Mouse (Mus musculus) myocyte (in vitro differentiated cells): ENCODE data around the gene Arid5b. TPM values are rescaled to one million over a fixed set of nuclear protein-coding genes. Genes with fewer than 3 reads are reported as not detected.

Experiments
- H3K27me3 ChIP-seq: one replicate; pipeline ENCODE4 v1.6.1; 2011; ENCODE audit not compliant: control insufficient read depth, insufficient read depth, insufficient read length
- H3K36me3 ChIP-seq: one replicate; pipeline ENCODE4 v1.6.1; 2011; ENCODE audit not compliant: control insufficient read depth, insufficient read depth
- H3K4me2 ChIP-seq: one replicate; pipeline ENCODE4 v1.6.1; 2011; ENCODE audit warnings: low read depth, control low read depth
- H3K4me3 ChIP-seq: one replicate; pipeline ENCODE4 v1.5.1; 2011; ENCODE audit warnings: mild to moderate bottlenecking, control low read depth, moderate library complexity
- H3K79me2 ChIP-seq: one replicate; pipeline ENCODE4 v1.6.1; 2011; ENCODE audit not compliant: control insufficient read depth, insufficient read depth
- H3ac ChIP-seq: one replicate; pipeline ENCODE4 v1.6.1; 2011; ENCODE audit not compliant: control insufficient read depth, insufficient read length
- CEBPB ChIP-seq: IDR thresholded peaks from 2 replicates; pipeline ENCODE4 v1.6.1; 2011; ENCODE audit warnings: mild to moderate bottlenecking, moderate library complexity; ENCODE audit not compliant: poor library complexity, insufficient read depth, severe bottlenecking
- E2F4 ChIP-seq: IDR thresholded peaks from one replicate; pipeline ENCODE4 v1.6.1; 2011; ENCODE audit warnings: mild to moderate bottlenecking, control low read depth, moderate library complexity; ENCODE audit not compliant: insufficient read depth
- MAX ChIP-seq: IDR thresholded peaks from one replicate; pipeline ENCODE4 v1.6.1; 2011; ENCODE audit warnings: low read depth, mild to moderate bottlenecking, control low read depth
- MYOD1 ChIP-seq, 3 experiments: IDR thresholded peaks; one replicate each; pipeline ENCODE4 v1.6.1; 2011; ENCODE audit warnings: control low read depth in 2 of 3, low read depth in 2 of 3, mild to moderate bottlenecking in 2 of 3, moderate library complexity in 1 of 3; ENCODE audit not compliant: insufficient read length in 2 of 3, control insufficient read depth in 1 of 3
- MYOG ChIP-seq, 3 experiments: IDR thresholded peaks; one replicate each; pipeline ENCODE4 v1.6.1; 2011; ENCODE audit warnings: control low read depth in 2 of 3, low read depth in 2 of 3, mild to moderate bottlenecking in 2 of 3; ENCODE audit not compliant: insufficient read length in 2 of 3, control insufficient read depth in 1 of 3, insufficient read depth in 1 of 3
- POLR2A ChIP-seq: IDR thresholded peaks from one replicate; pipeline ENCODE4 v1.6.1; 2011; ENCODE audit warnings: low read depth, mild to moderate bottlenecking, control low read depth, moderate library complexity; ENCODE audit not compliant: insufficient read length
- POLR2AphosphoS2 ChIP-seq: IDR thresholded peaks from one replicate; pipeline ENCODE4 v1.6.1; 2011; ENCODE audit warnings: low read depth, control low read depth; ENCODE audit not compliant: insufficient read length
- REST ChIP-seq: IDR thresholded peaks from one replicate; pipeline ENCODE4 v1.6.1; 2011; ENCODE audit warnings: mild to moderate bottlenecking, control low read depth, moderate library complexity; ENCODE audit not compliant: insufficient read depth, insufficient read length
- SRF ChIP-seq: IDR thresholded peaks from one replicate; pipeline ENCODE4 v1.6.1; 2011; ENCODE audit warnings: low read depth; ENCODE audit not compliant: control insufficient read depth, insufficient read length
- TCF12 ChIP-seq: IDR thresholded peaks from one replicate; pipeline ENCODE4 v1.6.1; 2011; ENCODE audit warnings: mild to moderate bottlenecking, control low read depth; ENCODE audit not compliant: poor library complexity, insufficient read depth, severe bottlenecking
- TCF3 ChIP-seq: IDR thresholded peaks from one replicate; pipeline ENCODE4 v1.6.1; 2011; ENCODE audit warnings: low read depth, control low read depth; ENCODE audit not compliant: insufficient read length
- USF1 ChIP-seq: IDR thresholded peaks from one replicate; pipeline ENCODE4 v1.6.1; 2011; ENCODE audit warnings: low read depth, mild to moderate bottlenecking, control low read depth, moderate library complexity
- polyA plus RNA-seq: library from polyadenylated mRNA; unstranded; fragments of >200 nt; fragmentation: generic; extraction: Trizol; gene quantifications from one replicate; pipeline ENCODE4 v1.2.1, GENCODE M21; 2012; ENCODE audit warnings: missing spikeins

Arid5b gene
- polyA plus RNA-seq, 1 experiment = 7.7 TPM

GRCm38 (mm10) chr10:68210025-68210642 is 68.4 kb downstream of the Arid5b start:
- TF ChIP-seq MYOD1 (IDR thresholded peaks at IDR 0.05; ENCODE audit: control insufficient read depth in 1 of 3, insufficient read length in 2 of 3, low read depth in 2 of 3) = no peak
- no peak for TF ChIP-seq USF1
- TF ChIP-seq MAX = no peak
- TF ChIP-seq POLR2A = no peak
- no peak for TF ChIP-seq E2F4
- TF ChIP-seq MYOG (IDR thresholded peaks at IDR 0.05; ENCODE audit: control insufficient read depth in 1 of 3, insufficient read depth in 1 of 3, insufficient read length in 2 of 3, low read depth in 2 of 3) = no peak
- no peak for TF ChIP-seq REST
- TF ChIP-seq SRF = no peak
- no peak for TF ChIP-seq CEBPB
- TF ChIP-seq TCF3 = no peak
- no peak for TF ChIP-seq TCF12
- TF ChIP-seq POLR2AphosphoS2 = no peak
- no peak overlapping the region for H3K4me3 ChIP-seq
- H3K27me3 ChIP-seq = no peaks in the 10 kb centered on the region
- peaks cover 15% of the 10 kb centered on the region for H3K79me2 ChIP-seq
- peaks cover under 1% of the 10 kb centered on the region for H3K36me3 ChIP-seq
- no peak overlapping the region for H3K4me2 ChIP-seq
- H3ac ChIP-seq = no peak overlapping the region

- H3ac ChIP-seq = no peak overlapping the region
- TF ChIP-seq TCF3 (no peak), REST (no peak), USF1 (no peak), TCF12 (no peak), CEBPB (no peak), POLR2AphosphoS2 (no peak), MYOG (IDR thresholded peaks at IDR 0.05; ENCODE audit: control insufficient read depth in 1 of 3, insufficient read depth in 1 of 3, insufficient read length in 2 of 3, low read depth in 2 of 3) (no peak), POLR2A (no peak)
- peaks cover 15% of the 10 kb centered on the region for H3K79me2 ChIP-seq
- H3K4me2 ChIP-seq = no peak overlapping the region
- no peak overlapping the region for H3K4me3 ChIP-seq
- H3K36me3 ChIP-seq = no peaks in the 10 kb centered on the region
- H3K27me3 ChIP-seq = no peaks in the 10 kb centered on the region
Observed at GRCm38 (mm10) chr10:68208670-68209065, 69.9 kb downstream of the Arid5b start.

- Histone ChIP-seq H3K4me2 (peak overlapping the region; percentile 0), H3ac (no peak overlapping the region), H3K36me3 (no peaks in the 10 kb centered on the region), H3K4me3 (no peak overlapping the region), H3K27me3 (no peaks in the 10 kb centered on the region), H3K79me2 (peaks cover 15% of the 10 kb centered on the region)
- TF ChIP-seq E2F4 = no peak
- TF ChIP-seq SRF = no peak
- TF ChIP-seq MYOG (IDR thresholded peaks at IDR 0.05; ENCODE audit: control insufficient read depth in 1 of 3, insufficient read depth in 1 of 3, insufficient read length in 2 of 3, low read depth in 2 of 3) = peak in 1 of 3 experiments; percentile 78
- peak in 2 of 3 experiments; percentile 53 to 54 for TF ChIP-seq MYOD1 (IDR thresholded peaks at IDR 0.05; ENCODE audit: control insufficient read depth in 1 of 3, insufficient read length in 2 of 3, low read depth in 2 of 3)
- no peak for TF ChIP-seq USF1
Observed at GRCm38 (mm10) chr10:68207803-68208669, 70.5 kb downstream of the Arid5b start.

- Histone ChIP-seq H3K27me3 (no peaks in the 10 kb centered on the region), H3ac (no peak overlapping the region), H3K79me2 (peaks cover 25% of the 10 kb centered on the region), H3K4me3 (no peak overlapping the region), H3K4me2 (no peak overlapping the region), H3K36me3 (no peaks in the 10 kb centered on the region)
- TF ChIP-seq SRF = no peak
- TF ChIP-seq CEBPB = no peak
- no peak for TF ChIP-seq USF1
- no peak for TF ChIP-seq POLR2A
- TF ChIP-seq MAX = no peak
- TF ChIP-seq TCF3 = no peak
- no peak for TF ChIP-seq MYOD1 (IDR thresholded peaks at IDR 0.05; ENCODE audit: control insufficient read depth in 1 of 3, insufficient read length in 2 of 3, low read depth in 2 of 3)
Observed at GRCm38 (mm10) chr10:68204391-68204790, 74.1 kb downstream of the Arid5b start.

- no peak for TF ChIP-seq MAX
- TF ChIP-seq POLR2AphosphoS2 = no peak
- no peak for TF ChIP-seq TCF12
- TF ChIP-seq USF1 = no peak
- no peak for TF ChIP-seq REST
- TF ChIP-seq POLR2A = no peak
- no peak for TF ChIP-seq MYOD1 (IDR thresholded peaks at IDR 0.05; ENCODE audit: control insufficient read depth in 1 of 3, insufficient read length in 2 of 3, low read depth in 2 of 3)
- TF ChIP-seq TCF3 = no peak
- TF ChIP-seq SRF = no peak
- TF ChIP-seq CEBPB = no peak
- TF ChIP-seq MYOG (IDR thresholded peaks at IDR 0.05; ENCODE audit: control insufficient read depth in 1 of 3, insufficient read depth in 1 of 3, insufficient read length in 2 of 3, low read depth in 2 of 3) = no peak
- no peak for TF ChIP-seq E2F4
- no peaks in the 10 kb centered on the region for H3K36me3 ChIP-seq
- H3ac ChIP-seq = no peak overlapping the region
- no peak overlapping the region for H3K4me3 ChIP-seq
- H3K79me2 ChIP-seq = peaks cover 25% of the 10 kb centered on the region
- H3K27me3 ChIP-seq = no peaks in the 10 kb centered on the region
- H3K4me2 ChIP-seq = no peak overlapping the region
Observed at GRCm38 (mm10) chr10:68203860-68204259, 74.7 kb downstream of the Arid5b start.
